Mouse (Mus musculus) induced T-regulatory cell, adult 2 months (primary cell): Measurements from ENCODE around the gene Psenen.
A peak's percentile ranks its signal among the peaks of the same experiment; 100 is the strongest.

Experiments used
- DNase-seq: peaks from one replicate; pipeline ENCODE4 v3.0.0-alpha.2; 2012; ENCODE audit warnings: low read depth

Psenen gene

GRCm38 (mm10) chr7:30563117-30563905, at the start of gene Psenen, which contains the start of the genes U2af1l4 and Gm49396:
TSS of gene Psenen (minus strand) at chr7:30563627.
TSS of gene U2af1l4 (plus strand) at chr7:30563301.
TSS of gene Gm49396 (plus strand) at chr7:30563344.
- DNase-seq = peak; percentile 100

- no peak for DNase-seq
Measured at GRCm38 (mm10) chr7:30612654-30613402, 49.4 kb upstream of the Psenen start, which contains the start of gene Upk1a. TSS of gene Upk1a (minus strand) at chr7:30612847.

- DNase-seq = no peak
Measured at GRCm38 (mm10) chr7:30610043-30610442, 46.6 kb upstream of the Psenen start.

- DNase-seq = no peak
Measured at GRCm38 (mm10) chr7:30608476-30608875, 45.0 kb upstream of the Psenen start.

GRCm38 (mm10) chr7:30607706-30608309, 44.4 kb upstream of the Psenen start:
- DNase-seq = peak; percentile 88

GRCm38 (mm10) chr7:30604944-30605343, 41.5 kb upstream of the Psenen start:
- no peak for DNase-seq

- DNase-seq = no peak
Measured at GRCm38 (mm10) chr7:30604424-30604823, 41.0 kb upstream of the Psenen start.

- DNase-seq = no peak
Measured at GRCm38 (mm10) chr7:30602583-30602982, 39.2 kb upstream of the Psenen start.

GRCm38 (mm10) chr7:30600651-30601050, 37.2 kb upstream of the Psenen start:
- DNase-seq = no peak

- peak; percentile 85 for DNase-seq
Measured at GRCm38 (mm10) chr7:30599933-30600353, 36.5 kb upstream of the Psenen start.

GRCm38 (mm10) chr7:30598786-30599185, 35.4 kb upstream of the Psenen start, which contains the start of gene Zbtb32:
TSS of gene Zbtb32 (minus strand) at chr7:30598909.
- DNase-seq = no peak

- no peak for DNase-seq
Measured at GRCm38 (mm10) chr7:30596811-30597210, 33.4 kb upstream of the Psenen start.

- DNase-seq = no peak
Measured at GRCm38 (mm10) chr7:30596093-30596492, 32.7 kb upstream of the Psenen start.

- peak; percentile 69 for DNase-seq
Measured at GRCm38 (mm10) chr7:30594510-30595024, 31.1 kb upstream of the Psenen start.

GRCm38 (mm10) chr7:30593579-30594509, 30.4 kb upstream of the Psenen start:
- peak; percentile 81 for DNase-seq

GRCm38 (mm10) chr7:30592772-30593423, 29.5 kb upstream of the Psenen start:
- peak; percentile 76 for DNase-seq

GRCm38 (mm10) chr7:30591605-30591951, 28.2 kb upstream of the Psenen start:
- no peak for DNase-seq

- DNase-seq = no peak
Measured at GRCm38 (mm10) chr7:30590927-30591604, 27.6 kb upstream of the Psenen start.

GRCm38 (mm10) chr7:30589435-30590301, 26.2 kb upstream of the Psenen start:
- DNase-seq = peak; percentile 88
